Mouse (Mus musculus) C2C12 (cell line): ENCODE results near the gene Slc4a8.

Experiments
- CTCF ChIP-seq: IDR thresholded peaks from one replicate; pipeline ENCODE4 v1.5.1; 2011; ENCODE audit not compliant: control insufficient read depth, insufficient read depth, insufficient read length
- MYOD1 ChIP-seq: IDR thresholded peaks from one replicate; pipeline ENCODE4 v1.6.1; 2011; ENCODE audit warnings: low read depth; ENCODE audit not compliant: control insufficient read depth, insufficient read length
- USF1 ChIP-seq: IDR thresholded peaks from one replicate; pipeline ENCODE4 v1.6.1; 2011; ENCODE audit warnings: low read depth, mild to moderate bottlenecking, control low read depth, moderate library complexity

DNA sequence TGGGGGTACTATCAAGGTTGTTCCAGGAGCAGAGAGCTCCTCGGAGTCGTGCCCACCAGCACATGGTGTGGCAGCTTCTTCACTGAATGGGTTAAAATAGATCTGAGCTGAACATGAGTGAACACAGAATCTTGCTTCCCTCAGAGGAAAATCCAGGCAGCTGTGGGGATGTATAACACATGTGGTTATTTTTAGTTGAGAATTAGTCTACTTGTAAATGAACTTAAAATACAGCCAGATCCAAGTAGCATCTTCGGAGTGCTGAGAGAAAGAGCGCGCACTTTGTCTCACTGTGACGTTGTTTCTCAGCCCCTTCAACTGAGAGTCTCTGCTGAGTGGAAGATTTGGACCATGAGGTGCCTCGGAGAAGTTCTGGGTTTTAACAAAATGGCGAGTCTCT is 53.8 kb downstream of the Slc4a8 start:
- TF ChIP-seq CTCF (no peak), MYOD1 (no peak), USF1 (no peak)
